Mouse (Mus musculus) adrenal gland, adult 18-20 months (tissue): Measurements from ENCODE around the gene Olfr1214. TPM values are rescaled to one million over a fixed set of nuclear protein-coding genes. Genes with fewer than 3 reads are reported as not detected.
"Not testable (repeated sequence)": the region's sequence is repeated elsewhere in the genome, so short reads cannot be mapped to it uniquely, and the experiment has no call there.

Experiments used
- DNase-seq, 2 experiments: peaks; one replicate each; pipeline ENCODE4 v3.0.0; 2021 to 2022; ENCODE audit warnings: low spot score in 2 of 2
- long read RNA-seq, 2 experiments: library from polyadenylated mRNA; stranded (forward); transcript quantifications; one replicate each; pipeline ENCODE4 v2.0.0; 2021
- total RNA-seq, 2 experiments: library from RNA; stranded (reverse); gene quantifications; 1 replicate in 1 of 2; 2 replicates in 1 of 2; pipeline ENCODE4 v1.2.3; 2021

The Olfr1214 gene
- total RNA-seq = not detected
- long read RNA-seq, experiment 1 = 0 reads
- long read RNA-seq, experiment 2 = 0 reads

GRCm38 (mm10) chr2:88992553-88992952, at the start of gene Olfr1214:
Olfr1214 (minus strand) TSS chr2:88992653.
- no peak for DNase-seq

DNA sequence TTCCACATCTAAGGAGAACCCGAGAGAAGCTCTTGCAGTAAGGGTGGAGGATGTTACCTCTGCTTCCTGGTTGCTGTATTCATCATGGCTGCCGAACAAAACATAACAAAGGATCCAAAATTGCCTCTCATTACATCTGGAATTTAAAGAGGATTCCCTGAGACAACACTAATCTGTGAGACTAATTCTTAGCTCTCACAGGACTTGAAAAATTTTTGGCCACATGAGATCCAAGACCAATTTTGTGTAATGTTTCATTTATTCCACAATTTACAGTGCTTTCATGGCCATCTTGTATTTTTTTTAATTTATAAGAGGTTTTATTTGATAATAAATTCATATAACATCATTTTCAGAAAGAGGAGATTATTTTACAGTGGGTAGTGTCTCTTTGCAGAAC, 39.5 kb upstream of the Olfr1214 start, which contains the start of gene Olfr1217:
Olfr1217 (minus strand) TSS at position 101 of the 400 bp plus-strand sequence.
- DNase-seq = no peak

DNA sequence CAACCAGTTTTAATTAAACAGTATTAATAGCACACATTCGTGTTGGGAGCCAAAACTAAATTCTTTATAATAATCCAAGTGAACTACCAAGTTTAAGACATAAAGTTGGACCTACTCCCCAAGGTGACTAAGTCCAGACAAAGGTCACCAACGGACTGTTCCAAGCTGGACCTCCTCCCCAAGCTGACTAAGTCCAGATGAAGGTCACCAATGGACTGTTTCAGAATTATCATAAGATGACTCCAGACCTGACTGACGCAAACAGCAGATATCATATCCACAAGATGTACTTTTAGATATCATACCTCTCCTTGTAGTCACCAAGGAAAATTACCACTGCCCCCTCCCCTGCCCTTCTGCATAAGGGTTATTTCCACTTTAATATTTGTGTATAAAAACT, 29.0 kb upstream of the Olfr1214 start:
- DNase-seq = not testable (repeated sequence)

DNA sequence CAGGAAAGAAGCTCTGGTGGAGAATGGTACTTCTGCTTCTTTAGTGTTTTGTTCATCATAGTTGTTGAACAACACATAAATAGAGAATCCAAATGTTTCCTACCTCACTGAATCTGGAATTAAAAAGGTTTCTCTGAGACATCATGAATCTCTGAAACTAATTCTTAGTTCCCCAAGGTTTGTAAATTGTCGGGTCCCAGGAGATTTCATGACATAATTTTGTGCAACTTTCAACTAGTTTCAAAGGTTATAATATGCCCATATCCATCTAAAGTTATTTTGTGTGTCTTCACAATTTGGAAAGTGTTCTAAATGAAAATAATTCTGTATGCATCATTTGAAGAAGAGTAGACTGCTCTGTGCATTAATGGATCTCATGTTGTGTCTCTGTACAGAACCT, 25.8 kb upstream of the Olfr1214 start, which contains the start of gene Olfr1216:
Olfr1216 (minus strand) TSS at position 101 of the 400 bp plus-strand sequence.
- no peak for DNase-seq

GRCm38 (mm10) chr2:89006873-89007272, 14.4 kb upstream of the Olfr1214 start, which contains the start of gene Olfr1215:
Olfr1215 (minus strand) TSS chr2:89006973.
- no peak for DNase-seq

GRCm38 (mm10) chr2:88980181-88980580, 12.3 kb downstream of the Olfr1214 start, which contains the start of gene Gm13762:
Gm13762 (minus strand) TSS chr2:88980281.
- DNase-seq = no peak

DNA sequence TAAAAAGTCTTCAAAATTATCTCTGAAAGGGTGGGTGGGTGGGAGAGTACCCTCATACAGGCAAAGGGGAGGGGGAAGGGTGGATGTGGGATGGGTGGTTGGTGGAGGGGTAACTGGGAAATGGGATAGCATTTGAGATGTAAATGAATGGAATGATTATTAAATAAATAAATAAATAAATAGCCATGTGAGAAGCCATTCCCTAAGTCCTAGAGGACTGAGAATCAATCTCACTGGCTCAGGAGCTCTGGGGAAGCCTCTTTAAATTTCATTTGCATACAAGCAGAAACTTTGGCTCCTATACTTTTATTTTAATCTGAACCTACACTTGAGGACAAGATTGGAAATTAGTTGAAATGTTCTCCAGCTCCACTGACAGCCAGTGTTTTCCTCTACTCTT, 38.8 kb downstream of the Olfr1214 start, which contains the start of gene Olfr1212:
Olfr1212 (plus strand) TSS at position 301 of the 400 bp plus-strand sequence.
- DNase-seq = no peak

GRCm38 (mm10) chr2:88938011-88938410, 54.4 kb downstream of the Olfr1214 start, which contains the start of gene Olfr1211:
Olfr1211 (minus strand) TSS chr2:88938111.
- DNase-seq = no peak

Other genes with a start within 250 kb of the Olfr1214 start
- gene Olfr1198, start 241.3 kb downstream of the Olfr1214 start, total RNA-seq = not detected
- gene Olfr1199, start 232.2 kb downstream of the Olfr1214 start, total RNA-seq = not detected
- gene Olfr1200, start 222.2 kb downstream of the Olfr1214 start, total RNA-seq = not detected
- gene Olfr1201, start 199.6 kb downstream of the Olfr1214 start, total RNA-seq = not detected
- gene Olfr1202, start 178.2 kb downstream of the Olfr1214 start, total RNA-seq = not detected
- not detected for gene Olfr1205, start 162.9 kb downstream of the Olfr1214 start, total RNA-seq
- gene Olfr1204, start 143.4 kb downstream of the Olfr1214 start, total RNA-seq = not detected
- not detected for gene Olfr1206, start 129.4 kb downstream of the Olfr1214 start, total RNA-seq
- not detected for gene Olfr1208, start 90.3 kb downstream of the Olfr1214 start, total RNA-seq
- not detected for gene Olfr1209, start 77.5 kb downstream of the Olfr1214 start, total RNA-seq
- gene Olfr1211, start 54.5 kb downstream of the Olfr1214 start, total RNA-seq = not detected
- gene Olfr1212, start 38.7 kb downstream of the Olfr1214 start, total RNA-seq = not detected
- not detected for gene Gm13762, start 12.4 kb downstream of the Olfr1214 start, total RNA-seq
- gene Olfr1215, start 14.3 kb upstream of the Olfr1214 start, total RNA-seq = not detected
- not detected for gene Olfr1216, start 25.7 kb upstream of the Olfr1214 start, total RNA-seq
- not detected for gene Olfr1217, start 39.4 kb upstream of the Olfr1214 start, total RNA-seq
- not detected for gene Olfr1218, start 68.5 kb upstream of the Olfr1214 start, total RNA-seq
- gene Olfr1219, start 90.9 kb upstream of the Olfr1214 start, total RNA-seq = not detected
- gene Olfr1220, start 114.2 kb upstream of the Olfr1214 start, total RNA-seq = not detected
- gene Olfr1221, start 124.6 kb upstream of the Olfr1214 start, total RNA-seq = not detected
- gene Olfr1222, start 140.4 kb upstream of the Olfr1214 start, total RNA-seq = not detected
- gene Olfr1223, start 158.9 kb upstream of the Olfr1214 start, total RNA-seq = not detected
- not detected for gene Olfr1224-ps1, start 171.4 kb upstream of the Olfr1214 start, total RNA-seq
- gene Olfr1225, start 182.0 kb upstream of the Olfr1214 start, total RNA-seq = not detected
- gene Olfr1226, start 207.4 kb upstream of the Olfr1214 start, total RNA-seq = not detected